Mouse (Mus musculus) limb, embryonic 14.5 days (tissue): ENCODE measurements at regions not wholly inside any gene's neighbourhood (a gene's known extent, or its start where the extent isn't known, plus 50 kb on each side); places are given as distances from the start of the nearest gene placed in this dataset.

ENCODE experiments used
- ATAC-seq: fragments of 200-750 bp; cut with Nextera tagmentation; 2 replicates; pipeline ENCODE4 v1.8.0; 2017; ENCODE audit warnings: low read depth, moderate number of reproducible peaks, moderate TSS enrichment; ENCODE audit not compliant: low FRiP score
- DNase-seq: peaks from one replicate; pipeline ENCODE4 v3.0.0-alpha.2; 2015; ENCODE audit warnings: low spot score
- H3K27ac ChIP-seq: fragments of 300-500 bp; sonication (generic); replicated peaks from 2 replicates; pipeline ENCODE4 v1.5.1; 2014; ENCODE audit warnings: low read depth, mild to moderate bottlenecking, low read length, moderate library complexity, mixed read lengths
- H3K27me3 ChIP-seq: fragments of 300-500 bp; sonication (generic); 2 replicates; pipeline ENCODE4 v1.6.1; 2014; ENCODE audit warnings: low read length, mixed read lengths; ENCODE audit not compliant: control insufficient read depth, insufficient read depth
- H3K36me3 ChIP-seq: fragments of 300-500 bp; sonication (generic); 2 replicates; pipeline ENCODE4 v1.6.1; 2014; ENCODE audit warnings: mild to moderate bottlenecking, low read length, moderate library complexity, mixed read lengths; ENCODE audit not compliant: control insufficient read depth, insufficient read depth
- H3K4me1 ChIP-seq: fragments of 300-500 bp; sonication (generic); 2 replicates; pipeline ENCODE4 v1.6.1; 2014; ENCODE audit warnings: antibody characterized with exemption, low read length, mixed read lengths; ENCODE audit not compliant: control insufficient read depth, insufficient read depth
- H3K4me2 ChIP-seq: fragments of 300-500 bp; sonication (generic); replicated peaks from 2 replicates; pipeline ENCODE4 v1.6.1; 2014; ENCODE audit warnings: low read depth, mild to moderate bottlenecking, low read length, moderate library complexity; ENCODE audit not compliant: severe bottlenecking
- H3K4me3 ChIP-seq: fragments of 300-500 bp; sonication (generic); replicated peaks from 2 replicates; pipeline ENCODE4 v1.5.1; 2014; ENCODE audit warnings: low read length
- H3K9ac ChIP-seq: fragments of 300-500 bp; sonication (generic); 2 replicates; pipeline ENCODE4 v1.6.1; 2014; ENCODE audit warnings: mild to moderate bottlenecking, low read depth, low read length, moderate library complexity; ENCODE audit not compliant: severe bottlenecking
- H3K9me3 ChIP-seq: fragments of 300-500 bp; sonication (generic); 2 replicates; pipeline ENCODE4 v1.6.1; 2016; ENCODE audit warnings: low read length; ENCODE audit not compliant: control insufficient read depth
- POLR2A ChIP-seq: fragments of 200-500 bp; IDR thresholded peaks from 2 replicates; pipeline ENCODE4 v1.8.0; 2012; ENCODE audit warnings: inconsistent platforms, mild to moderate bottlenecking, moderate library complexity, borderline replicate concordance; ENCODE audit not compliant: insufficient read depth, insufficient read length; ENCODE audit errors: extremely low read depth
- WGBS: fragments of 180-500 bp; shearing (Covaris S2); extraction: QIAGEN DNeasy Blood & Tissue Kit; methylation state at CpG from one replicate; pipeline ENCODE4 v1.1.7; 2014; 5-methylcytosine and 5-hydroxymethylcytosine counted together

GRCm38 (mm10) chr12:16134446-16134845 is 317.7 kb upstream of the Trib2 start:
- Histone ChIP-seq H3K36me3 (no peaks in the 10 kb centered on the region), H3K9ac (no peak overlapping the region), H3K27ac (no peak overlapping the region), H3K4me2 (no peak overlapping the region), H3K4me1 (0 out of 2 replicates have a peak, but pooled peaks cover 3% of the 10 kb centered on the region), H3K9me3 (no peaks in the 10 kb centered on the region), H3K27me3 (no peaks in the 10 kb centered on the region), H3K4me3 (no peak overlapping the region)
- DNase-seq: no peak
- TF ChIP-seq POLR2A: no peak
- WGBS: 73% methylated on average over 3 of the region's 3 CpGs
- ATAC-seq: no peak

- no peak overlapping the region for H3K9ac ChIP-seq
Measured at GRCm38 (mm10) chr12:16133253-16133652, 316.5 kb upstream of the Trib2 start.

GRCm38 (mm10) chr12:16131740-16132077 is 315.0 kb upstream of the Trib2 start:
- no peaks in the 10 kb centered on the region for H3K9me3 ChIP-seq
- H3K27me3 ChIP-seq: no peaks in the 10 kb centered on the region
- H3K4me3 ChIP-seq: no peak overlapping the region
- no peak for DNase-seq
- no peak overlapping the region for H3K9ac ChIP-seq
- H3K4me2 ChIP-seq: no peak overlapping the region
- H3K36me3 ChIP-seq: no peaks in the 10 kb centered on the region
- no peak for TF ChIP-seq POLR2A
- no peak for ATAC-seq
- H3K27ac ChIP-seq: no peak overlapping the region
- H3K4me1 ChIP-seq: no peaks in the 10 kb centered on the region
- WGBS: 77% methylated on average over 1 of the region's 1 CpGs

More at GRCm38 (mm10) chr12:16133253-16133652, 316.5 kb upstream of the Trib2 start:
- ATAC-seq: no peak
- WGBS: 76% methylated on average over 3 of the region's 3 CpGs
- Histone ChIP-seq H3K9me3 (no peaks in the 10 kb centered on the region), H3K4me3 (no peak overlapping the region), H3K27ac (no peak overlapping the region), H3K27me3 (no peaks in the 10 kb centered on the region), H3K36me3 (no peaks in the 10 kb centered on the region), H3K4me2 (no peak overlapping the region), H3K4me1 (no peaks in the 10 kb centered on the region)
- no peak for TF ChIP-seq POLR2A
- DNase-seq: no peak

- no peak overlapping the region for H3K4me2 ChIP-seq
- 78% methylated on average over 2 of the region's 2 CpGs for WGBS
- no peak overlapping the region for H3K4me3 ChIP-seq
- TF ChIP-seq POLR2A: no peak
- ATAC-seq: no peak
- no peaks in the 10 kb centered on the region for H3K36me3 ChIP-seq
- H3K27me3 ChIP-seq: no peaks in the 10 kb centered on the region
- H3K4me1 ChIP-seq: no peaks in the 10 kb centered on the region
- DNase-seq: no peak
- H3K9me3 ChIP-seq: no peaks in the 10 kb centered on the region
- no peak overlapping the region for H3K27ac ChIP-seq
- H3K9ac ChIP-seq: no peak overlapping the region
Measured at GRCm38 (mm10) chr12:16131028-16131739, 314.5 kb upstream of the Trib2 start.

- WGBS: 61% methylated on average over 1 of the region's 1 CpGs
Measured at GRCm38 (mm10) chr12:16130605-16131004, 313.9 kb upstream of the Trib2 start.

GRCm38 (mm10) chr12:16129923-16130322 is 313.2 kb upstream of the Trib2 start:
- Histone ChIP-seq H3K27me3 (no peaks in the 10 kb centered on the region), H3K4me3 (no peak overlapping the region), H3K27ac (no peak overlapping the region), H3K9me3 (no peaks in the 10 kb centered on the region), H3K36me3 (no peaks in the 10 kb centered on the region), H3K9ac (no peak overlapping the region), H3K4me2 (no peak overlapping the region), H3K4me1 (no peaks in the 10 kb centered on the region)
- TF ChIP-seq POLR2A: no peak
- ATAC-seq (no peak), DNase-seq (no peak)
- 94% methylated on average over 3 of the region's 3 CpGs for WGBS

More at GRCm38 (mm10) chr12:16130605-16131004, 313.9 kb upstream of the Trib2 start:
- Histone ChIP-seq H3K4me3 (no peak overlapping the region), H3K9me3 (no peaks in the 10 kb centered on the region), H3K36me3 (no peaks in the 10 kb centered on the region), H3K27ac (no peak overlapping the region), H3K4me2 (no peak overlapping the region), H3K27me3 (no peaks in the 10 kb centered on the region), H3K4me1 (no peaks in the 10 kb centered on the region), H3K9ac (no peak overlapping the region)
- ATAC-seq (no peak), DNase-seq (no peak)
- TF ChIP-seq POLR2A: no peak
